Comparison of ENCODE assay signal across 8 mouse cellular contexts in the genomic region with DNA sequence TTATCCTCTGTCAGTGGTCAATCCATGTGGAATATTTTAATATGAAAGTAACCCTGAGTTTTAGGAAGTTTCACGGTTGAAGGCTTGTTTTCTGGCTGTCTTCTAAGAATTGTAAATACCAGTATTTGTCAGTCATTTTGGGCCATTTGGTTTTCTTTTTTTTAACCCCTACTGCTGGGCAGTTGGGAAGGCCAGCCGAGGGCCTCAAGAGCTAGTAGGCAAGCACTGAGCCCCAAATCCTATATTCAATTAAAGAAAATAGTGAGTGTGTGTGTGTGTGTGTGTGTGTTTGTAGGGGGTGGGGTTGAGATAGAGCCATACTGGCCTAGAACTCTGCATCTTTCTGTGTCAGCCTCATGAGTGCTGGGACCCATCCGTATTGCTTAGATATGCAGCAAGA. TPM values are rescaled to one million over a fixed set of nuclear protein-coding genes. Genes with fewer than 3 reads are reported as not detected.
DNase-seq lines count a peak whose midpoint lies in the region; ATAC-seq lines count a peak whose summit lies in the region.

No protein-coding gene starts in this region.

- H3K4me2 ChIP-seq in kidney, embryonic 15.5 days = peak overlapping the region; percentile 65
- H3K4me2 ChIP-seq in hindbrain, embryonic 15.5 days = peak overlapping the region; percentile 83
- peak overlapping the region; percentile 74 for H3K4me2 ChIP-seq in midbrain, embryonic 14.5 days (ENCODE audit: low read length)

- H3K4me3 ChIP-seq in kidney, embryonic 15.5 days (replicated peaks) = peak overlapping the region; percentile 71
- peak overlapping the region; percentile 46 for H3K4me3 ChIP-seq in brown adipose tissue, adult 24 weeks (ENCODE audit: insufficient read depth, low read depth, low read length)
- H3K4me3 ChIP-seq in hindbrain, embryonic 15.5 days = peak overlapping the region; percentile 95
- peak overlapping the region; percentile 94 for H3K4me3 ChIP-seq in midbrain, embryonic 14.5 days (replicated peaks; ENCODE audit: low read depth, low read length)

- peaks cover 11% of the 10 kb centered on the region for H3K4me1 ChIP-seq in kidney, embryonic 15.5 days
- H3K4me1 ChIP-seq in brown adipose tissue, adult 24 weeks (ENCODE audit: control insufficient read depth, insufficient read depth, insufficient read length, low read length) = peaks cover 8% of the 10 kb centered on the region; the same call in 1 of the 2 replicates
- H3K4me1 ChIP-seq in hindbrain, embryonic 15.5 days (replicated peaks) = peaks cover 14% of the 10 kb centered on the region
- peaks cover 11% of the 10 kb centered on the region; the same call in 1 of the 2 replicates for H3K4me1 ChIP-seq in midbrain, embryonic 14.5 days (ENCODE audit: control insufficient read depth, insufficient read depth, low read length)

- no peaks in the 10 kb centered on the region for H3K27me3 ChIP-seq in kidney, embryonic 15.5 days
- H3K27me3 ChIP-seq in hindbrain, embryonic 15.5 days = no peaks in the 10 kb centered on the region
- H3K27me3 ChIP-seq in midbrain, embryonic 14.5 days (ENCODE audit: control insufficient read depth, insufficient read depth, low read length) = no peaks in the 10 kb centered on the region

- WGBS in kidney, embryonic 15.5 days = 60% methylated on average over 3 of the region's 3 CpGs
- 71% methylated on average over 3 of the region's 3 CpGs for WGBS in hindbrain, embryonic 15.5 days
- WGBS in midbrain, embryonic 14.5 days = 62% methylated on average over 3 of the region's 3 CpGs

- no peak overlapping the region for H3K27ac ChIP-seq in kidney, embryonic 15.5 days
- no peak overlapping the region for H3K27ac ChIP-seq in brown adipose tissue, adult 24 weeks (replicated peaks; ENCODE audit: low read depth, low read length)
- no peak overlapping the region for H3K27ac ChIP-seq in hindbrain, embryonic 15.5 days (replicated peaks)
- H3K27ac ChIP-seq in midbrain, embryonic 14.5 days (replicated peaks; ENCODE audit: low read depth, low read length) = no peak overlapping the region

- H3K9ac ChIP-seq in kidney, embryonic 15.5 days = peak overlapping the region; percentile 86
- H3K9ac ChIP-seq in hindbrain, embryonic 15.5 days = peak overlapping the region; percentile 98; the same call in 1 of the 2 replicates
- H3K9ac ChIP-seq in midbrain, embryonic 14.5 days (replicated peaks; ENCODE audit: low read length) = peak overlapping the region; percentile 96; the same call in 1 of the 2 replicates

- H3K9me3 ChIP-seq in kidney, embryonic 15.5 days (replicated peaks) = no peaks in the 10 kb centered on the region
- H3K9me3 ChIP-seq in hindbrain, embryonic 15.5 days = no peaks in the 10 kb centered on the region
- H3K9me3 ChIP-seq in midbrain, embryonic 14.5 days (ENCODE audit: control insufficient read depth, low read length) = no peaks in the 10 kb centered on the region

- no peak for DNase-seq in kidney, adult 11 months
- no peak for DNase-seq in midbrain, embryonic 14.5 days
- DNase-seq in adrenal gland, postnatal 10 days = no peak
- DNase-seq in thymus, adult 18-20 months = no peak
- DNase-seq in cerebellum, postnatal 36 days = no peak

- peaks cover 28% of the 10 kb centered on the region for H3K36me3 ChIP-seq in kidney, embryonic 15.5 days
- peaks cover 20% of the 10 kb centered on the region for H3K36me3 ChIP-seq in hindbrain, embryonic 15.5 days
- peaks cover 20% of the 10 kb centered on the region for H3K36me3 ChIP-seq in midbrain, embryonic 14.5 days (ENCODE audit: control insufficient read depth, insufficient read depth, low read length)

- ATAC-seq in kidney, embryonic 15.5 days (replicated peaks; ENCODE audit: low FRiP score) = no peak
- ATAC-seq in hindbrain, embryonic 15.5 days (ENCODE audit: low FRiP score, low read depth) = no peak
- no peak for ATAC-seq in midbrain, embryonic 14.5 days (ENCODE audit: low FRiP score, low TSS enrichment)

RNA-seq across cellular contexts. Expression of a gene that starts 1.5 kb away (rescaled TPM):
- polyA plus RNA-seq in kidney, embryonic 15.5 days (2015; fragmentation: Nextera tagmentation; extraction: Ambion mirVana) = 591 and 640 TPM in 2 replicates
- 441 and 473 TPM in 2 replicates for polyA plus RNA-seq in brown adipose tissue, adult 24 weeks (2012; ENCODE audit: insufficient read depth, insufficient read length, missing spikeins)
- polyA plus RNA-seq in hindbrain, embryonic 15.5 days (2015; fragmentation: Nextera tagmentation; extraction: Ambion mirVana) = 492 and 509 TPM in 2 replicates
- 552 and 556 TPM in 2 replicates for polyA plus RNA-seq in midbrain, embryonic 14.5 days (2014; fragmentation: Nextera tagmentation; extraction: Ambion mirVana)
- total RNA-seq in adrenal gland, postnatal 10 days (2021) = 100 to 1,000 TPM; 337 to 352 TPM

RNA-seq across cellular contexts. Expression of a gene that starts 38.2 kb away (rescaled TPM):
- 222 and 239 TPM in 2 replicates for polyA plus RNA-seq in kidney, embryonic 15.5 days (2015; fragmentation: Nextera tagmentation; extraction: Ambion mirVana)
- 125 and 165 TPM in 2 replicates for polyA plus RNA-seq in brown adipose tissue, adult 24 weeks (2012; ENCODE audit: insufficient read depth, insufficient read length, missing spikeins)
- 174 and 180 TPM in 2 replicates for polyA plus RNA-seq in hindbrain, embryonic 15.5 days (2015; fragmentation: Nextera tagmentation; extraction: Ambion mirVana)
- 217 and 257 TPM in 2 replicates for polyA plus RNA-seq in midbrain, embryonic 14.5 days (2014; fragmentation: Nextera tagmentation; extraction: Ambion mirVana)
- 100 to 1,000 TPM; 178 to 189 TPM for total RNA-seq in adrenal gland, postnatal 10 days (2021)

RNA-seq across cellular contexts. Expression of a gene that starts 39.9 kb away (rescaled TPM):
- 34.9 and 35.6 TPM in 2 replicates for polyA plus RNA-seq in kidney, embryonic 15.5 days (2015; fragmentation: Nextera tagmentation; extraction: Ambion mirVana)
- polyA plus RNA-seq in brown adipose tissue, adult 24 weeks (2012; ENCODE audit: insufficient read depth, insufficient read length, missing spikeins) = 6.8 and 12.1 TPM in 2 replicates
- 40.1 and 43.1 TPM in 2 replicates for polyA plus RNA-seq in hindbrain, embryonic 15.5 days (2015; fragmentation: Nextera tagmentation; extraction: Ambion mirVana)
- 42.3 and 44.7 TPM in 2 replicates for polyA plus RNA-seq in midbrain, embryonic 14.5 days (2014; fragmentation: Nextera tagmentation; extraction: Ambion mirVana)
- 10 to 100 TPM; 19.2 to 21.1 TPM for total RNA-seq in adrenal gland, postnatal 10 days (2021)
